Mouse (Mus musculus) lung, embryonic 16.5 days (tissue): Measurements from ENCODE around the gene Gm12845. TPM values are rescaled to one million over a fixed set of nuclear protein-coding genes. Genes with fewer than 3 reads are reported as not detected.
A peak's percentile ranks its signal among the peaks of the same experiment; 100 is the strongest.

Experiments used
- ATAC-seq: fragments of 200-750 bp; cut with Nextera tagmentation; 2 replicates; pipeline ENCODE4 v1.8.0; 2017; ENCODE audit warnings: low read depth, mild to moderate bottlenecking, moderate library complexity
- H3K27ac ChIP-seq: fragments of 300-500 bp; sonication (generic); 2 replicates; pipeline ENCODE4 v1.5.1; 2014; ENCODE audit warnings: mild to moderate bottlenecking, control low read depth, low read length
- H3K27me3 ChIP-seq: fragments of 300-500 bp; sonication (generic); 2 replicates; pipeline ENCODE4 v1.6.1; 2014; ENCODE audit warnings: low read depth, low read length, mixed read lengths; ENCODE audit not compliant: control insufficient read depth, insufficient read depth
- H3K36me3 ChIP-seq: fragments of 300-500 bp; sonication (generic); 2 replicates; pipeline ENCODE4 v1.6.1; 2014; ENCODE audit warnings: low read length; ENCODE audit not compliant: control insufficient read depth, insufficient read depth
- H3K4me1 ChIP-seq: fragments of 300-500 bp; sonication (generic); replicated peaks from 2 replicates; pipeline ENCODE4 v1.6.1; 2014; ENCODE audit warnings: low read length, mixed read lengths; ENCODE audit not compliant: control insufficient read depth, insufficient read depth
- H3K4me2 ChIP-seq: fragments of 300-500 bp; sonication (generic); 2 replicates; pipeline ENCODE4 v1.6.1; 2014; ENCODE audit warnings: low read depth, low read length, control low read depth
- H3K4me3 ChIP-seq: fragments of 300-500 bp; sonication (generic); 2 replicates; pipeline ENCODE4 v1.5.1; 2014; ENCODE audit warnings: mild to moderate bottlenecking, low read length, control low read depth
- H3K9ac ChIP-seq: fragments of 300-500 bp; sonication (generic); 2 replicates; pipeline ENCODE4 v1.6.1; 2014; ENCODE audit warnings: low read length, control low read depth
- H3K9me3 ChIP-seq: fragments of 300-500 bp; sonication (generic); 2 replicates; pipeline ENCODE4 v1.6.1; 2016; ENCODE audit warnings: low read length; ENCODE audit not compliant: control insufficient read depth
- WGBS: fragments of 180-500 bp; shearing (Covaris S2); extraction: QIAGEN DNeasy Blood & Tissue Kit; methylation state at CpG from one replicate; pipeline ENCODE4 v1.1.7; 2014; 5-methylcytosine and 5-hydroxymethylcytosine counted together
- polyA plus RNA-seq: library from polyadenylated mRNA; unstranded; fragments of >200 nt; fragmentation: Nextera tagmentation; extraction: Ambion mirVana; gene quantifications from 2 replicates; pipeline ENCODE4 v1.2.1, GENCODE M21; 2015

Gene Gm12845
- polyA plus RNA-seq, result not detected in 2 replicates

GRCm38 (mm10) chr4:117724112-117724511 lies at the start of gene Gm12845:
Gene Gm12845, plus strand, starts transcription at chr4:117724412.
- Histone ChIP-seq H3K9ac (no peak within 1 kb of the TSS), H3K4me2 (no peak within 1 kb of the TSS), H3K4me1 (no peaks in the 10 kb centered on the region), H3K27ac (no peak within 1 kb of the TSS), H3K9me3 (no peaks in the 10 kb centered on the region), H3K36me3 (no peaks in the 10 kb centered on the region), H3K4me3 (no peak within 1 kb of the TSS), H3K27me3 (no peaks in the 10 kb centered on the region)
- no peak for ATAC-seq
- WGBS, result 85% methylated on average over 1 of the region's 1 CpGs

- no peak overlapping the region for H3K4me2 ChIP-seq
- no peaks in the 10 kb centered on the region for H3K27me3 ChIP-seq
- H3K36me3 ChIP-seq, result peaks cover 60% of the 10 kb centered on the region
- H3K4me3 ChIP-seq, result no peak overlapping the region
- no peak overlapping the region for H3K9ac ChIP-seq
- H3K27ac ChIP-seq, result no peak overlapping the region
- no peak for ATAC-seq
- 10% methylated on average over 3 of the region's 3 CpGs for WGBS
- H3K4me1 ChIP-seq, result peaks cover 5% of the 10 kb centered on the region
- H3K9me3 ChIP-seq, result no peaks in the 10 kb centered on the region
These were observed 47.3 kb upstream of the Gm12845 start for GRCm38 (mm10) chr4:117676903-117677302.

- H3K9ac ChIP-seq, result peak overlapping the region; percentile 88; the same call in 1 of the 2 replicates
- no peak overlapping the region for H3K27ac ChIP-seq
- ATAC-seq, result no peak
- H3K27me3 ChIP-seq, result no peaks in the 10 kb centered on the region
- H3K9me3 ChIP-seq, result no peaks in the 10 kb centered on the region
- peaks cover 33% of the 10 kb centered on the region for H3K36me3 ChIP-seq
- peak overlapping the region; percentile 92 for H3K4me3 ChIP-seq
- 67% methylated on average over 6 of the region's 6 CpGs for WGBS
- H3K4me1 ChIP-seq, result peaks cover 5% of the 10 kb centered on the region
- peak overlapping the region; percentile 80 for H3K4me2 ChIP-seq
These were observed 43.2 kb upstream of the Gm12845 start for GRCm38 (mm10) chr4:117680963-117681362.

- peak within 1 kb of the TSS; percentile 88 for H3K9ac ChIP-seq
- under 1% methylated on average over 33 of the region's 33 CpGs for WGBS
- peak within 1 kb of the TSS; percentile 80 for H3K4me2 ChIP-seq
- ATAC-seq, result peak; percentile 93
- no peaks in the 10 kb centered on the region for H3K27me3 ChIP-seq
- H3K4me1 ChIP-seq, result peaks cover 5% of the 10 kb centered on the region
- peak within 1 kb of the TSS; percentile 92 for H3K4me3 ChIP-seq
- H3K36me3 ChIP-seq, result peaks cover 29% of the 10 kb centered on the region
- no peak within 1 kb of the TSS; the same call in 1 of the 2 replicates for H3K27ac ChIP-seq
- H3K9me3 ChIP-seq, result no peaks in the 10 kb centered on the region
These were observed 42.2 kb upstream of the Gm12845 start, which contains the start of gene Dmap1 for GRCm38 (mm10) chr4:117681931-117682461. Gene Dmap1, minus strand, starts transcription at chr4:117682273.

GRCm38 (mm10) chr4:117682463-117682862 lies 41.7 kb upstream of the Gm12845 start:
- H3K9ac ChIP-seq, result peak overlapping the region; percentile 88
- peaks cover 5% of the 10 kb centered on the region for H3K4me1 ChIP-seq
- peak overlapping the region; percentile 80 for H3K4me2 ChIP-seq
- H3K27me3 ChIP-seq, result no peaks in the 10 kb centered on the region
- ATAC-seq, result peak; percentile 36
- peaks cover 26% of the 10 kb centered on the region for H3K36me3 ChIP-seq
- H3K9me3 ChIP-seq, result no peaks in the 10 kb centered on the region
- peak overlapping the region; percentile 92 for H3K4me3 ChIP-seq
- H3K27ac ChIP-seq, result no peak overlapping the region

GRCm38 (mm10) chr4:117683048-117683768 lies 41.0 kb upstream of the Gm12845 start:
- Histone ChIP-seq H3K4me1 (peaks cover 5% of the 10 kb centered on the region), H3K4me2 (no peak overlapping the region)
- 56% methylated on average over 6 of the region's 6 CpGs for WGBS

GRCm38 (mm10) chr4:117686354-117686753 lies 37.9 kb upstream of the Gm12845 start:
- Histone ChIP-seq H3K27me3 (no peaks in the 10 kb centered on the region), H3K4me3 (no peak overlapping the region), H3K36me3 (no peaks in the 10 kb centered on the region), H3K4me2 (no peak overlapping the region), H3K4me1 (peaks cover 2% of the 10 kb centered on the region), H3K27ac (no peak overlapping the region), H3K9me3 (no peaks in the 10 kb centered on the region), H3K9ac (no peak overlapping the region)
- WGBS, result 64% methylated on average over 4 of the region's 4 CpGs
- ATAC-seq, result no peak

More at GRCm38 (mm10) chr4:117683048-117683768, 41.0 kb upstream of the Gm12845 start:
- Histone ChIP-seq H3K27me3 (no peaks in the 10 kb centered on the region), H3K9ac (no peak overlapping the region), H3K9me3 (no peaks in the 10 kb centered on the region), H3K4me3 (no peak overlapping the region), H3K27ac (no peak overlapping the region), H3K36me3 (peaks cover 19% of the 10 kb centered on the region)
- ATAC-seq, result no peak

- Histone ChIP-seq H3K27ac (no peak overlapping the region), H3K4me3 (no peak overlapping the region), H3K27me3 (no peaks in the 10 kb centered on the region; the same call in 1 of the 2 replicates), H3K9me3 (no peaks in the 10 kb centered on the region), H3K4me2 (no peak overlapping the region), H3K36me3 (no peaks in the 10 kb centered on the region), H3K9ac (no peak overlapping the region), H3K4me1 (no peaks in the 10 kb centered on the region)
- ATAC-seq, result no peak
- 3% methylated on average over 7 of the region's 7 CpGs for WGBS
These were observed 18.9 kb upstream of the Gm12845 start for GRCm38 (mm10) chr4:117705361-117705760.

- H3K4me3 ChIP-seq, result no peak overlapping the region
- no peak for ATAC-seq
- H3K36me3 ChIP-seq, result no peaks in the 10 kb centered on the region
- no peaks in the 10 kb centered on the region for H3K27me3 ChIP-seq
- whole genome bisulfite sequencing, result 42% methylated on average over 3 of the region's 3 CpGs
- H3K27ac ChIP-seq, result peak overlapping the region; percentile 11
- H3K9me3 ChIP-seq, result no peaks in the 10 kb centered on the region
- H3K9ac ChIP-seq, result no peak overlapping the region
- H3K4me2 ChIP-seq, result no peak overlapping the region
- no peaks in the 10 kb centered on the region for H3K4me1 ChIP-seq
These were observed 15.2 kb upstream of the Gm12845 start for GRCm38 (mm10) chr4:117708780-117709550.
